ENCODE assay signal across 7 mouse cellular contexts in genomic region chr3:95892066-95893052, GRCm38 (mm10). TPM values are rescaled to one million over a fixed set of nuclear protein-coding genes. Genes with fewer than 3 reads are reported as not detected.
DNase-seq lines count a peak whose midpoint lies in the region; ATAC-seq lines count a peak whose summit lies in the region.

No protein-coding gene starts in this region.

- no peak for ATAC-seq in lung, embryonic 15.5 days (ENCODE audit: borderline replicate concordance, extremely low read depth, low FRiP score, low TSS enrichment)

- DNase-seq in thymus, postnatal 14 days = peak; percentile 21
- DNase-seq in thymus, postnatal 0 days (ENCODE audit: low spot score) = no peak
- DNase-seq in hindbrain, embryonic 10.5 days (ENCODE audit: low spot score) = no peak
- no peak for DNase-seq in retina, embryonic 14.5 days (ENCODE audit: low spot score)
- no peak for DNase-seq in thymus, postnatal 10 days (ENCODE audit: low spot score in 2 of 2)
- DNase-seq in right cerebral cortex, postnatal 10 days (ENCODE audit: low spot score in 2 of 2) = no peak

- no peaks in the 10 kb centered on the region for H3K9me3 ChIP-seq in hindbrain, embryonic 10.5 days
- H3K9me3 ChIP-seq in lung, embryonic 15.5 days = no peaks in the 10 kb centered on the region

- no peaks in the 10 kb centered on the region for H3K27me3 ChIP-seq in hindbrain, embryonic 10.5 days (ENCODE audit: insufficient read depth, poor library complexity, severe bottlenecking)
- H3K27me3 ChIP-seq in lung, embryonic 15.5 days = no peaks in the 10 kb centered on the region

- H3K4me3 ChIP-seq in hindbrain, embryonic 10.5 days = peak overlapping the region; percentile 77
- peak overlapping the region; percentile 71 for H3K4me3 ChIP-seq in lung, embryonic 15.5 days

- peak overlapping the region; percentile 55 for H3K4me2 ChIP-seq in lung, embryonic 15.5 days

- 38% methylated on average over 11 of the region's 11 CpGs for WGBS in hindbrain, embryonic 10.5 days
- WGBS in lung, embryonic 15.5 days = 23% methylated on average over 11 of the region's 11 CpGs

- H3K9ac ChIP-seq in lung, embryonic 15.5 days = peak overlapping the region; percentile 14

- peak overlapping the region; percentile 87 for H3K27ac ChIP-seq in hindbrain, embryonic 10.5 days
- peak overlapping the region; percentile 93 for H3K27ac ChIP-seq in lung, embryonic 15.5 days

- H3K4me1 ChIP-seq in hindbrain, embryonic 10.5 days (replicated peaks) = peaks cover 44% of the 10 kb centered on the region
- H3K4me1 ChIP-seq in lung, embryonic 15.5 days = peaks cover 28% of the 10 kb centered on the region

- peaks cover 8% of the 10 kb centered on the region for H3K36me3 ChIP-seq in hindbrain, embryonic 10.5 days
- peaks cover 6% of the 10 kb centered on the region; the same call in 1 of the 2 replicates for H3K36me3 ChIP-seq in lung, embryonic 15.5 days

RNA-seq across cellular contexts. Expression of gene BC028528, which starts 0.6 kb away (rescaled TPM):
- 15.9 and 17.7 TPM in 2 replicates for polyA plus RNA-seq in thymus, postnatal 0 days (2015; fragmentation: Nextera tagmentation; extraction: Ambion mirVana)
- 12.3 and 12.7 TPM in 2 replicates for polyA plus RNA-seq in hindbrain, embryonic 10.5 days (2016; fragmentation: Nextera tagmentation; extraction: Ambion mirVana)
- 69.8 and 76.9 TPM in 2 replicates for polyA plus RNA-seq in lung, embryonic 15.5 days (2015; fragmentation: Nextera tagmentation; extraction: Ambion mirVana)

RNA-seq across cellular contexts. Expression of gene Aph1a, which starts 1.4 kb away (rescaled TPM):
- 27.8 and 32.4 TPM in 2 replicates for polyA plus RNA-seq in thymus, postnatal 0 days (2015; fragmentation: Nextera tagmentation; extraction: Ambion mirVana)
- 33.9 and 35.8 TPM in 2 replicates for polyA plus RNA-seq in hindbrain, embryonic 10.5 days (2016; fragmentation: Nextera tagmentation; extraction: Ambion mirVana)
- polyA plus RNA-seq in lung, embryonic 15.5 days (2015; fragmentation: Nextera tagmentation; extraction: Ambion mirVana) = 37.9 and 47.4 TPM in 2 replicates

RNA-seq across cellular contexts. Expression of gene Ciart, which starts 10.3 kb away (rescaled TPM):
- 2.7 and 3.2 TPM in 2 replicates for polyA plus RNA-seq in thymus, postnatal 0 days (2015; fragmentation: Nextera tagmentation; extraction: Ambion mirVana)
- 9.5 and 13.6 TPM in 2 replicates for polyA plus RNA-seq in hindbrain, embryonic 10.5 days (2016; fragmentation: Nextera tagmentation; extraction: Ambion mirVana)
- 4.9 and 5.2 TPM in 2 replicates for polyA plus RNA-seq in lung, embryonic 15.5 days (2015; fragmentation: Nextera tagmentation; extraction: Ambion mirVana)

RNA-seq across cellular contexts. Expression of gene Car14, which starts 12.1 kb away (rescaled TPM):
- polyA plus RNA-seq in thymus, postnatal 0 days (2015; fragmentation: Nextera tagmentation; extraction: Ambion mirVana) = 1.8 and 2.2 TPM in 2 replicates
- 50.1 and 69.4 TPM in 2 replicates for polyA plus RNA-seq in hindbrain, embryonic 10.5 days (2016; fragmentation: Nextera tagmentation; extraction: Ambion mirVana)
- polyA plus RNA-seq in lung, embryonic 15.5 days (2015; fragmentation: Nextera tagmentation; extraction: Ambion mirVana) = 11.6 and 11.9 TPM in 2 replicates

RNA-seq across cellular contexts. Expression of gene Mrps21, which starts 21.0 kb away (rescaled TPM):
- polyA plus RNA-seq in thymus, postnatal 0 days (2015; fragmentation: Nextera tagmentation; extraction: Ambion mirVana) = 372 and 418 TPM in 2 replicates
- 379 and 403 TPM in 2 replicates for polyA plus RNA-seq in hindbrain, embryonic 10.5 days (2016; fragmentation: Nextera tagmentation; extraction: Ambion mirVana)
- polyA plus RNA-seq in lung, embryonic 15.5 days (2015; fragmentation: Nextera tagmentation; extraction: Ambion mirVana) = 305 and 336 TPM in 2 replicates
